Mouse (Mus musculus) brain, adult 2 months (tissue): Measurements from ENCODE around the gene Ilf3.
A peak's percentile ranks its signal among the peaks of the same experiment; 100 is the strongest.

Source experiments
- DNase-seq: peaks from one replicate; pipeline ENCODE4 v3.0.0; 2011; ENCODE audit warnings: low read depth, low spot score

Ilf3 gene

DNA sequence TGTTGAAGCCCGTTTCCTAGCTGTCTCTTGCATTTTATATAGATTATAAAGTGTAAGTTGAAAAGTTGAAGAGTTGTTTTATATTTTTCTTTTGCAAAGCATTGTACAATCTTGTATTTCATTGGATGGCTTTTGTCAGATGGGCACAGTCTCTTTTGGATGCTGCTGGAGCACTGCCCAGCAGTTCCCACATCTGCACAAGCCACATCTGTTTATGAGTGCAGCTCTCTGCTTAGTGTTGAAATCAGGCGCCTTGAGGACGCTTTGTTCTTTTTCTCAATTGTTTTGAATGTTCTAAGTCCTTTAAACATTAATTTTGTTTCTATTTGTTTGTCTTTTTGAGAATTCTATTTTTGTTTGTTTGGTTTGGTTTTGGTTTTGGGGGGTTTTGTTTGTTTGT lies 70.5 kb downstream of the Ilf3 start:
- DNase-seq: peak; percentile 78

DNA sequence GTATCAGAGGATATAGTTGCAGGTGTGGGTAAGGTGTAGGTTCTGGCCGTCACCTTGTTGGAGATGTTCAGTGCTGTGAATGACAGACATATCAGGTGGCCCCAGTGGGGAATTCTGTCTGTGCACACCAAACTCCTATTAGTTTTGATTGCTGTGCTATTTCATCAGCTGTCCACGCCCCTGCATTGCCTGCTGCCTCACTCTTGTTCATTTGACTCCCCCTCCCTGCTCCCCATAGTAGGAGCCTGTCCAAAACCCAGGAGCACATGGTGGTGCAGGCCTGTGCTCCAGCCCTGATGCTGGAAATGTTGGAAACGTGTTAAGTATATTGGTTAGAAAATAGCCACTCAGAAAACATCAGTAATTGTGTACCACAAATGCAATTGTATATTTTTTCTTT lies 71.8 kb downstream of the Ilf3 start:
- peak; percentile 65 for DNase-seq

DNA sequence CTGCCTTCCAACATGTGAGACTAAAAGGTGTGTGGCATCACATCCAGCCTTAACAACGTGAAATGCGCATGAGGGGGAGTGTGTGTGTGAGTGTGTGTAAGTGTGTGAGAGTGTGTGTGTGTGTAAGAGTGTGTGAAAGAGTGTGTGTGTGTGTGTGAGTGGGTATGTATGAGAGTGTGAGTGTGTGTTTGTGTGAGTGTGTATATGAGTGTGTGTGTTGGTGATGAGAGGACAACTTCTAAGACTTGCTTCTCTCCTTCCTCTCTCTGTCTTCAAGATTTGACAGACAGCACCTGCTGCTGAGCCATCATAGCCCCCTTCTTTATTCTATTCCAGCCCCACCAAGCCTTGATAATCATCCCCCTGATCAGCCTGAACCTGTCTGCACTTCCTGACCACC lies 72.2 kb downstream of the Ilf3 start:
- no peak for DNase-seq

DNA sequence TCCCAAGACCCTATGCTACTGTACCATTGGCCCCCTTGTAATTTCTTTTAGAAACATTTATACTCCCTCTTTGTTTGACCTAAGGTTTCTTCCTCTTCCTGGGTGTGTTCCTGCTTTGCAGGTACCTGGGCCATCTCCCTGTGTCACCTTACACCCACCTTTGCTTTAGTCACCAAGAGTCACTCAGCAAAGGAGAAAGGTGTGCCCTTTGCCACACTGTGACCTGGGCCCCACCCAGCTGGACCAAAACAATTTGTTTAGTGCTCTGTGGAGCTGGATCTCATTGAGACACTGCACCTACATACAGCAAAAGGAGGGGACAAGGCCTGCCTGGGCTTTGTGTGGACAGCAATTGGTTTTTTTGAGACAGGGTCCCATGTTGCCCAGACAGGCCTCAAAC lies 72.7 kb downstream of the Ilf3 start:
- no peak for DNase-seq

DNA sequence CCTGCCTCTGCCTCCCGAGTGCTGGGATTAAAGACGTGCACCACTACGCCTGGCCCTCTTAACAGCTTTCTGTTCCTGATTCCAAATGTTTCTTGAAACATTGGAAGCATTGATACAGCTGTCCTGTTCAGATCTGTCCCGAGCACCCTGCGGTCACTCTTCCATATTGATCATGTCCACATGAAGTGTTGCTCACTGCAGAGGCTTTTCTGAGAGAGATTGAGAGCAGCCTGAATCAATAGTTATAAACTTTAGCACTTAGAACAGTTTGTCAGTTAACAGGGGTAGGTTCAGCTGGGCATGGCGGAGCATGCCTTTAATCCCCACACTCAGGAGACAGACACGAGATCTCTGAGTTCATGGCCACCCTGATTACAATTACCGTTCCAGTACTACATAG lies 76.2 kb downstream of the Ilf3 start:
- DNase-seq: no peak

DNA sequence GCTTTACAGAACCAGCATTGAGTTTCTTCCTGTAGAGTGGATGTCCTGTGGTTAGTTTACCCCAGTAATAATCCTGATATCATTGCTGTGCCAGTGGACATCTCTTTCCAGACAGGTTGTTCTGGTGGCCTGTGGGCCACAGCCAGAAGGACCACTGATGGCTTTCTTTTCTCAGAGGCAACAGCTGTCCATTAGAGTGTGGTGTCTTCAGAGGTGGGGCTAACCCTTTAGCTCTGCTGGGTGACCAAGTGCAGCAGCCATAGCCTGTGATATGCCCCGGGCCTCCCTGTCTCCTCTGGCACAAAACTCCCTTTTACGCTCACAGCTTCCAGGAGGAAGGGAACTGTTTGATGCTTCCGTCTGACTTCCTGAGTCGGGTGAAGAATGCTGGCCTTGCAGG lies 76.9 kb downstream of the Ilf3 start:
- DNase-seq: no peak

DNA sequence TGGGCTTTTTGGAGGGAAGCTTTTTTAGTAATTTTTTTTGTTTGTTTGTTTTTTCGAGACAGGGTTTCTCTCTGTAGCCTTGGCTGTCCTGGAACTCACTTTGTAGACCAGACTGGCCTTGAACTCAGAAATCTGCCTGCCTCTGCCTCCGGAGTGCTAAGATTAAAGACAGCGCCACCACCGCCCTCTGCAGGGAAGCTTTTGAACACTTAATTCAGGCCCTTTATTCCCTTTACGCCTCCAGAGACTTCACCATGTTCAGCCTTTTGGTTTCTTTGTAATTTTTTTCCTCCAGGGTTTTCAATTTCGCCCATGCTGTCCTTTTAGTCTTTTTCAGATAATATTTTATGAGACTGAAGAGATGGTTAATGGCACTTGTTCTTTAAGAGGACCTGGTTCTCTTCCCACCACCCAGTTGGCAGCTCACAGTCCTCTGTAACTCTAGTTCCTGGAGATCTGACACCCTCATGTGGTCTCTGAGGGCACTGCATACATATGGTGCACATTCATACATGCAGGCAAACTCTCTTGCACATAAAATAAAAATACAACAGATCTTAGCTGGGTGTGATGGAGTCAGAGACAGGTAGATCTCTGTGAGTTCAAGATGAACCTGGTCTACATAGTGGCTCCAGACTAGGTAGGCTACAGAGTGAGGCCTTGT lies 77.5 kb downstream of the Ilf3 start:
- DNase-seq: no peak

DNA sequence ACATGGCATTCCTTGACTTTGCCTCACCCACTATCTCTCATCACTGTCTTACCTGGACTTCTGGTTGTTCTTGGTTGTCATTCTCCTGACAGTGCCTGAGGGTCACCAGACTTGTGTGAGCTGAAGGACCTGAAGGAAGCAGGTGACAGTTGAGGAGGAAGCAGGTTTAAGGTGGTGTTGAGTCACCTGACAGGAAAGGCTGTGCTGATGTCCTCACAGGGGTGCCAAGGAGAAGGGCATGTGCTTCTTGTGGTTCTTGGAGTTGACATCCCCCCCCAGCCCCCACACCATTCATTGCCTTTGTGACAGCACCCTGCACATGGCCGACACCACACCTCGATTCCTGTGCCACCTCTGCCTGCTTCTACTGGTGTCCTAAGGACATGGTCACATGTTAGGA lies 80.1 kb downstream of the Ilf3 start:
- DNase-seq: no peak

DNA sequence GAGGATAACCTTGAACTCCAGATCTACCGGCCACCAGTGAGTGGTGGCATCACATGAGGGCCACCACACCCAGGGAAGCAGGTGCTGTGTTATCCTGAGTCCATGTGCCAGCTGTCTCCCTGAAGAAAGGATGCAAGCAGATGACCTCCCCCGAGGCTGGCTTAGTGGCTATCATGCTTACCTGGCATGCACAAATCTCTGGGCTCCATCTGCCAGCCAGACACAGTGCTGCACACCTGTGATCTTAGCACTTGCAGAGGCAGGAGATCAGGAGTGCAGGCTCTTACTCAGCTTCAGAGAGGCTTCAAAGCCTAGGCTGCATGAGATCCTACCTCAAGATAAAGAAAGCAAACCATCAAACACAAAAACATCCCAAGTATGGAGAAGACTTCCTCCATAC lies 82.0 kb downstream of the Ilf3 start:
- DNase-seq: peak; percentile 49

DNA sequence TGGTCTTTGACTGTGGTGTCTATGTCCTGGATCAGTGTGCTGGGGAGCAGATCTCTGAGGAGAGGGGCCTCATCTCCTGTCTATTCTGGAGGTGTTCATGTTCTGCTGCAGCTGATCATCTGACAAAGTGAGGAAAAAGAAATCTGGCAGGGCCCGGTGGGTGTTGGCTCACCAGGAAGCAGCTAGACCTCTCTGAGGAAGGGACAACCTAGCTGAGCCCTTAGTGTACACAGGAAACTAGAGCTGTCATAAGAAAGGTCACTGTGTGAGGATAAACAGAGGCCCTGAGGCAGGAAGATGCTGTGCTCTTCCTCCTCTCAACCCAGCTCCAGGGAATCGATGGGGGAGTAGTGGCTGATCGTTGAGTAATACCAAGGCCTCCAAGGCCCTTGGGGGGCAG lies 82.6 kb downstream of the Ilf3 start:
- DNase-seq: no peak

DNA sequence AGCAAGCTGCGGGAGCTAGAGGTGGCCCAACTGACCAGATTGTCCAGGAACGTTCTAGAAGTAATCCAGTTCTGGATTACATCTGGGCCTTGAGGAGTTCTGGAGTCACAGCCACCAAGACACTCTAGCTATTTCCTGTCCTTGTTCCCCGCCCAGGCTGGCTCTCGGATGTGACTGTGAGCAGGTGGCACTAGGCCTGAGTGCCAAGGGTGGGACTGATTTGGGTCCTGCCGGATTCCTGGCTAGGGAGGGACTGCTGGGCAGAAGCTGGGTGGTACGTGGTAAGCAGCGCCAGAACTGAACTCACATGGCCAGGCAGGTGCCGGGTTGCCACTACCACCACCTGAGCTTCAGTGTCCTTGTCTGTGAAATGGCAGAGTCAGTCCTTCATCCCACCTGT lies 83.7 kb downstream of the Ilf3 start:
- no peak for DNase-seq

DNA sequence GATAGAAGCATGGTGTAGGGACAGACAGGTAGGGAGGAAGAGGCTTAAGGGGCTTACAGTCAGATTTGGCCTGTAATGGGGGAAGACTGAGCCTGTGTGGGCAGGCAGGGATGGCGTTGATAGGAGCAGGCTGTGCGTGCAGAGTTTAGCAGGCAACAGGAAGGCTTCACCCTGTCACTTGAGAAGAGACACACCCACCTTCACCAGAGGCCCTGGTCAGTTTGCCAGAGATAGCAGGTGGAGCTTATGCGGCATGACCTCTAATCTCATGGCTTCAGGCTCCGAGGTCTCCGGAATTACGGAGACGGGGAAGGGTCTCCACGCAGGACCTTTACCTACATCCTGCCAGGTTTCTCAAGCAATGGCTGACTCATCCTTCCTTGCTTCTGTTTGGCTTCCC lies 84.2 kb downstream of the Ilf3 start:
- DNase-seq: peak; percentile 35

DNA sequence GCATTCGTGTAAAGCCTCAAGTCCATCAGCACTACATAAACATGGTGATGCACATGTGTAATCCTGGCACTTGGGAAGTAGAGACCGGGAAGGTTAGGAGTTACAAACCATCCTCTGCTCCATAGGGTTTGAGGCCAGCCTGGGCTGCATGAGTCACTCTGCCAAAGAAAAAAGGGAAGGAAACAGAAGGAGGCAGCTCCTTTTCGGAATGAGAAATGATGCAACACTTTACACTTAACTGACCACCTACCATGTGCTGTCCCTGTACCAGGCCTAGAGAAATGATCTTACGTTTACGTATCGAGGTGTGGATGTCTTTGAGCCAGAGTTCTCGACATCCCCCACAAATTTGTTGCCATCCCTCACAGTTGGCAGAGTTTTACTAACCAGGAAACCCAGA lies 85.3 kb downstream of the Ilf3 start:
- peak; percentile 53 for DNase-seq

DNA sequence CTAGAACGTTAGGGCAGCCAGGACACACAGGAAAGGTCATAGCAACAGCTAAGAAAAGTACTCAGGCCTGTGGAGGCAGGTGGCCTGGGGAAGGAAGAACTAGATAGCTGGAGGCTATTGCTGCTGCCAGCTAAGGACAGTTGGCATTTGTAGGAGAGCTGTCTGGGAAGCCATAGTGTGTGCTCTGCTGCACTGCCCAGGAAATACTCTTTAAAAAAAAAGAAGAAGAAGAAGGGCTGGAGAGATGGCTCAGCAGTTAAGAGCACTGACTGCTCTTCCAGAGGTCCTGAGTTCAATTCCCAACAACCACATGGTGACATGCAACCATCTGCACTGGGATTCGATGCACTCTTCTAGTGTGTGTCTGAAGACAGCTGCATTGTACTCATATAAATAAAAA lies 85.8 kb downstream of the Ilf3 start:
- peak; percentile 27 for DNase-seq

DNA sequence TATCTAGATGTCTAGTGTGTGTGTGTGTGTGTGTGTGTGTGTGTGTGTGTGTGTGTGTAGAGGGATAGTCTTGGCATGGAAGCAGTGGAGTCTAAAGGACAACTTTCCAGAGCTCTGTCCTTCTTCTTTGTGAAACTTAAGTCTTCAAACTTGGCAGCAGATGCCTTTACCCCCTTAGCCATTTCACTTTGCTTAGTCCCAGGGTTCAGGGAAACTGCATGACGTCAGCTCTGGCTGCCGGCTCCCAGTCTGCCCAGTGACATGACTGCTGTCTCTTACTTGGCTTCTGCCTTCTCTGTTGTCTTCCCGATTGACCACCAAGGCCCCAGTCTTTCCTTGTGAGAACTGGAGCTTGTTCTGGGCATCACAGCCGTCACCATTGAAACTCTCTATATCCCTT lies 86.9 kb downstream of the Ilf3 start:
- DNase-seq: no peak
